Mouse (Mus musculus): ENCODE measurements around the gene Srgap1. TPM values are rescaled to one million over a fixed set of nuclear protein-coding genes. Genes with fewer than 3 reads are reported as not detected.

Gene Srgap1
- polyA plus RNA-seq, 1 experiment from 2014 or later = 1.1 TPM

DNA sequence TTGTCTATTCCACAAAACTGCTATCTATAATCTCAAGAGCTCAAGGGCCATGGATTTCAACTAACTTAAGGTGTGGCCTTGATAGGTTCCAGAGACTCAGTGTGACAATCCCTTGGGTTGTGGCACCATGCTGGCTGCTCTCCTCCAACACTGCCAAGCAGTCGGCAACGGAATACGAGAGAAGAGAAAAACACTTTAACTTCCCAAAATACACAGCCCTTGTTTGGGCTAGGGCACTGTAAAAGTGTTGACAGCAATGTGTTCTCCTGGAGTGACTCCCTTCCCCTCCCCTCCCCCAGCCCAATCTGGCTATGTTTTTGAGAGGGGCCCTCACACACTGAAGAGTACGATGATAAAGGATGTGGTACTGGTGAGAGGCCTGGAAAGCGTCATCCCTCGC lies 21.9 kb downstream of the Srgap1 start:
- ATAC-seq (ENCODE audit: low read depth) = no peak
- 74% methylated on average over 6 of the region's 6 CpGs for WGBS (ENCODE audit: insufficient replicate concordance)

DNA sequence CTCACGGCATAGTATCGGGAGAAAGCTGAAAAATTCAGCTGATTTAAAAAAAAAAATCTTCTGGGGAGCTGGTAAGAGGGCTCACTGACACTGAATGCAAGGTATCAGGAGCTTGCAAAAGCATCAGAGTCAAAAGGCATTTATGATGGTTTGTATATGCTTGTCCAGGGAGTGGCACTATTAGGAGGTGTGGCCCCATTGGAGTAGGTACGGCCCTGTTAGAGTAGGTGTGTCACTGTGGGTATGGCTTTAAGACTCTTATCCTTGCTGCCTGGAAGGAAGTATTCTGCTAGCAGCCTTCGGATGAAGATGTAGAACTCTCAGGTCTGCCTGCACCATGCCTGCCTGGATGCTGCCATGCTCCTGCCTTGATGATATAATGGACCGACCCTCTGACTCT lies 26.2 kb downstream of the Srgap1 start:
- Histone ChIP-seq H3K4me2 (ENCODE audit: low read depth, low read length) (no peak overlapping the region), H3K27ac (ENCODE audit: low read length) (no peak overlapping the region), H3K9me3 (replicated peaks; ENCODE audit: control insufficient read depth, low read length) (no peaks in the 10 kb centered on the region; the same call in 1 of the 2 replicates), H3K4me1 (ENCODE audit: control insufficient read depth, low read depth, low read length) (peaks cover 4% of the 10 kb centered on the region; the same call in 1 of the 2 replicates), H3K9ac (ENCODE audit: low read depth, low read length) (no peak overlapping the region), H3K36me3 (ENCODE audit: control insufficient read depth, insufficient read depth) (no peaks in the 10 kb centered on the region), H3K4me3 (ENCODE audit: low read depth, low read length) (no peak overlapping the region), H3K27me3 (ENCODE audit: control insufficient read depth, insufficient read depth, low read depth, low read length) (no peaks in the 10 kb centered on the region)
- 72% methylated on average over 5 of the region's 5 CpGs for WGBS (ENCODE audit: insufficient replicate concordance)
- ATAC-seq (ENCODE audit: low read depth) = no peak

More for the DNA sequence above, 21.9 kb downstream of the Srgap1 start:
- H3K9me3 ChIP-seq (replicated peaks; ENCODE audit: control insufficient read depth, low read length) = no peaks in the 10 kb centered on the region; the same call in 1 of the 2 replicates
- H3K27me3 ChIP-seq (ENCODE audit: control insufficient read depth, insufficient read depth, low read depth, low read length) = no peaks in the 10 kb centered on the region
- no peaks in the 10 kb centered on the region for H3K36me3 ChIP-seq (ENCODE audit: control insufficient read depth, insufficient read depth)
- H3K27ac ChIP-seq (ENCODE audit: low read length) = no peak overlapping the region
- no peak overlapping the region for H3K9ac ChIP-seq (ENCODE audit: low read depth, low read length)
- H3K4me1 ChIP-seq (ENCODE audit: control insufficient read depth, low read depth, low read length) = no peaks in the 10 kb centered on the region; the same call in 1 of the 2 replicates
- H3K4me3 ChIP-seq (ENCODE audit: low read depth, low read length) = no peak overlapping the region
- no peak overlapping the region for H3K4me2 ChIP-seq (ENCODE audit: low read depth, low read length)

DNA sequence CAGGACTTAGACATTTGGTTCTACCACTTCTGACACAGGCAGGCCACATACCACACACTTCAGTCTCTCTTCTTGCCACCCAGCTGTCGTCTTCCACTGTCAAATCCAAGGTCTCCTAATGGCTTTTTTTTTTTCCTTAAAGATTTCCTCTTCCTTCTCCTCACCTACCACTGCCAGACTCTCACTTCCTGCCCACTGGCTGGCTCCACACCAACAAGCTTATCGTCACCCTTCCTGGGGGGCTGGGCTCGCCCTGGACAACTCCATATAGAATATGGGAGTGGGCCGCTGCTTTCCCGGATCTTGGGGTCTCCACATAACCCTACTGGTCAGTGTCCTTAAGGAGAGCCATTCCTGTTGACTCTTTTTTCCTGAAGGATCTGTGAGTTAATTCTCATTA lies 26.9 kb downstream of the Srgap1 start:
- no peaks in the 10 kb centered on the region for H3K36me3 ChIP-seq (ENCODE audit: control insufficient read depth, insufficient read depth)
- H3K9me3 ChIP-seq (replicated peaks; ENCODE audit: control insufficient read depth, low read length) = no peaks in the 10 kb centered on the region; the same call in 1 of the 2 replicates
- H3K27me3 ChIP-seq (ENCODE audit: control insufficient read depth, insufficient read depth, low read depth, low read length) = no peaks in the 10 kb centered on the region
- no peak overlapping the region for H3K4me3 ChIP-seq (ENCODE audit: low read depth, low read length)
- no peak overlapping the region for H3K27ac ChIP-seq (ENCODE audit: low read length)
- no peak overlapping the region for H3K9ac ChIP-seq (ENCODE audit: low read depth, low read length)
- WGBS (ENCODE audit: insufficient replicate concordance) = 42% methylated on average over 5 of the region's 5 CpGs
- ATAC-seq (ENCODE audit: low read depth) = no peak
- H3K4me2 ChIP-seq (ENCODE audit: low read depth, low read length) = no peak overlapping the region
- H3K4me1 ChIP-seq (ENCODE audit: control insufficient read depth, low read depth, low read length) = peaks cover 4% of the 10 kb centered on the region; the same call in 1 of the 2 replicates

DNA sequence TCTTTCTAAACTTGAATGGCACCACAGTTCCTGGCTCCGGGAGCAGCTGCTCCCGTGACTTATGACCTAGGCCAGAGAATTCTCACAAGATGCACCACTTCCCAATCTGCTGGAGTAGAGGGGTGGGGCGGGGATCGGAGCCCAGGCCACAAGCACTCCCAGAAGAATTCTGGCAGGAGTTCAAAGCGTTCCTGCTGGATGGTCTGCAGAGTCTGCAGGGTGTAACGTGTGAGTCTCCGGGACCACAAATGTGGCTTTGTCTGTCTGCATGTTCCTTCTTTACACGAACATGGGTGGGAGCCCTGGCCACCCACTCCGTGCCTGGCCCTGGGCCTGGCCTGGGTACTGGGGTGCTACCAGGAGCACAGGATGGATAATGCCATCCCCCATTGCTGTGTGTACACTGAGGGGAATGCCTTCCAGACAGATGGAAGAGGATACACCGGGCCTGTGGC lies 28.5 kb downstream of the Srgap1 start:
- WGBS (ENCODE audit: insufficient replicate concordance) = 57% methylated on average over 10 of the region's 10 CpGs
- Histone ChIP-seq H3K36me3 (ENCODE audit: control insufficient read depth, insufficient read depth) (no peaks in the 10 kb centered on the region), H3K4me2 (ENCODE audit: low read depth, low read length) (peak overlapping the region; percentile 4; the same call in 1 of the 2 replicates), H3K9me3 (replicated peaks; ENCODE audit: control insufficient read depth, low read length) (no peaks in the 10 kb centered on the region), H3K9ac (ENCODE audit: low read depth, low read length) (no peak overlapping the region), H3K27ac (ENCODE audit: low read length) (peak overlapping the region; percentile 29), H3K4me1 (ENCODE audit: control insufficient read depth, low read depth, low read length) (peaks cover 4% of the 10 kb centered on the region; the same call in 1 of the 2 replicates), H3K4me3 (ENCODE audit: low read depth, low read length) (no peak overlapping the region), H3K27me3 (ENCODE audit: control insufficient read depth, insufficient read depth, low read depth, low read length) (no peaks in the 10 kb centered on the region)
- ATAC-seq (ENCODE audit: low read depth) = no peak

DNA sequence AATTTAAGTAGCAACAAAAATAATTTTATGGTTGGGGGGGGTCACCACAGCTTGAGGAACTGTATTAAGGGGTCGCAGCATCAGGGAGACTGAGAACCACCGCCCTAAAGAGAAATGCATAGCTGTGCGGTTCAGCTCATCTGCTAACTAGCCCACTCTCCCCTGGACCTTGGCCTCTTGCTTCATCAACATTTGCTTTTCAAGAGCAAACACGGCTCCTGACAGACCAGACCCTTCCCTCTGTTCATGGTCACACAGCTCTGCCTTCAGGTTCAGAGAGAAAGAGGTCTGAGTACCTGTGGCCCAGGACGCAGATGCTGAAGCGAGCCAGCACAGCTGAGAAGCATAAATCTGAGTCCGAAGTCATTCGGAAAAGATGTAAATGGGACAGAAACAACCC lies 29.4 kb downstream of the Srgap1 start:
- 67% methylated on average over 8 of the region's 8 CpGs for WGBS (ENCODE audit: insufficient replicate concordance)
- H3K4me3 ChIP-seq (ENCODE audit: low read depth, low read length) = no peak overlapping the region; the same call in 1 of the 2 replicates
- H3K9ac ChIP-seq (ENCODE audit: low read depth, low read length) = no peak overlapping the region
- ATAC-seq (ENCODE audit: low read depth) = peak; percentile 84
- no peaks in the 10 kb centered on the region for H3K36me3 ChIP-seq (ENCODE audit: control insufficient read depth, insufficient read depth)
- peaks cover 4% of the 10 kb centered on the region; the same call in 1 of the 2 replicates for H3K4me1 ChIP-seq (ENCODE audit: control insufficient read depth, low read depth, low read length)
- no peak overlapping the region; the same call in 1 of the 2 replicates for H3K27ac ChIP-seq (ENCODE audit: low read length)
- peak overlapping the region; percentile 24; the same call in 1 of the 2 replicates for H3K4me2 ChIP-seq (ENCODE audit: low read depth, low read length)
- no peaks in the 10 kb centered on the region for H3K9me3 ChIP-seq (replicated peaks; ENCODE audit: control insufficient read depth, low read length)
- H3K27me3 ChIP-seq (ENCODE audit: control insufficient read depth, insufficient read depth, low read depth, low read length) = no peaks in the 10 kb centered on the region

GRCm38 (mm10) chr10:122017063-122017462 lies 30.1 kb downstream of the Srgap1 start:
- Histone ChIP-seq H3K27ac (ENCODE audit: low read length) (0 out of 2 replicates have a peak overlapping the region, but pooled peaks have one; percentile 19), H3K4me1 (ENCODE audit: control insufficient read depth, low read depth, low read length) (peaks cover 4% of the 10 kb centered on the region; the same call in 1 of the 2 replicates), H3K4me3 (ENCODE audit: low read depth, low read length) (no peak overlapping the region), H3K9ac (ENCODE audit: low read depth, low read length) (no peak overlapping the region), H3K36me3 (ENCODE audit: control insufficient read depth, insufficient read depth) (no peaks in the 10 kb centered on the region), H3K4me2 (ENCODE audit: low read depth, low read length) (0 out of 2 replicates have a peak overlapping the region, but pooled peaks have one; percentile 24), H3K9me3 (replicated peaks; ENCODE audit: control insufficient read depth, low read length) (no peaks in the 10 kb centered on the region), H3K27me3 (ENCODE audit: control insufficient read depth, insufficient read depth, low read depth, low read length) (no peaks in the 10 kb centered on the region)
- no peak for ATAC-seq (ENCODE audit: low read depth)
- WGBS (ENCODE audit: insufficient replicate concordance) = 58% methylated on average over 5 of the region's 5 CpGs

- Histone ChIP-seq H3K27ac (ENCODE audit: low read length) (0 out of 2 replicates have a peak overlapping the region, but pooled peaks have one; percentile 19), H3K36me3 (ENCODE audit: control insufficient read depth, insufficient read depth) (no peaks in the 10 kb centered on the region), H3K4me2 (ENCODE audit: low read depth, low read length) (no peak overlapping the region), H3K9me3 (replicated peaks; ENCODE audit: control insufficient read depth, low read length) (no peaks in the 10 kb centered on the region), H3K4me3 (ENCODE audit: low read depth, low read length) (no peak overlapping the region), H3K9ac (ENCODE audit: low read depth, low read length) (no peak overlapping the region), H3K27me3 (ENCODE audit: control insufficient read depth, insufficient read depth, low read depth, low read length) (no peaks in the 10 kb centered on the region), H3K4me1 (ENCODE audit: control insufficient read depth, low read depth, low read length) (peaks cover 4% of the 10 kb centered on the region; the same call in 1 of the 2 replicates)
- no peak for ATAC-seq (ENCODE audit: low read depth)
- WGBS (ENCODE audit: insufficient replicate concordance) = 66% methylated on average over 3 of the region's 3 CpGs
These were observed 30.5 kb downstream of the Srgap1 start for GRCm38 (mm10) chr10:122016631-122017030.

DNA sequence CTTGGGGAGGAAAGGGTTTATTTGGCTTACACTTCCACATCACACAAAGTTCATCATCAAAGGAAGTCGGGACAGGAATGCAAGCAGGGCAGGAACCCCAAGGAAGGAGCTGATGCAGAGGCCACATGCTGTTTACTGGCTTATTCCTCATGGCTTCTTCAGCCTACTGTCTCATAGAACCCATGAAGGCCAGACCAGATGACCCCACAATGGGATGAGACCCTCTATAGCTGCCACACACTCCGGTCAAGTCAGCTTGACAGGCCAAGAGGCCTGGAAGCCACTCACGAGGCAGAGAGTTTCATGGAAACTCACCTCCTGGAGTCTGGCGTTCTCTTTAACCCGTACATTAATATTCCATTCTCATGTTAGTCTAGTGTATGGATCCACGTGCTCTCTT lies 34.8 kb downstream of the Srgap1 start:
- H3K4me1 ChIP-seq (ENCODE audit: control insufficient read depth, low read depth, low read length) = peaks cover 5% of the 10 kb centered on the region
- H3K4me3 ChIP-seq (ENCODE audit: low read depth, low read length) = no peak overlapping the region
- no peaks in the 10 kb centered on the region for H3K27me3 ChIP-seq (ENCODE audit: control insufficient read depth, insufficient read depth, low read depth, low read length)
- no peak for ATAC-seq (ENCODE audit: low read depth)
- WGBS (ENCODE audit: insufficient replicate concordance) = 72% methylated on average over 6 of the region's 6 CpGs
- no peak overlapping the region for H3K27ac ChIP-seq (ENCODE audit: low read length)
- H3K4me2 ChIP-seq (ENCODE audit: low read depth, low read length) = no peak overlapping the region
- H3K36me3 ChIP-seq (ENCODE audit: control insufficient read depth, insufficient read depth) = no peaks in the 10 kb centered on the region
- no peak overlapping the region for H3K9ac ChIP-seq (ENCODE audit: low read depth, low read length)
- no peaks in the 10 kb centered on the region for H3K9me3 ChIP-seq (replicated peaks; ENCODE audit: control insufficient read depth, low read length)

DNA sequence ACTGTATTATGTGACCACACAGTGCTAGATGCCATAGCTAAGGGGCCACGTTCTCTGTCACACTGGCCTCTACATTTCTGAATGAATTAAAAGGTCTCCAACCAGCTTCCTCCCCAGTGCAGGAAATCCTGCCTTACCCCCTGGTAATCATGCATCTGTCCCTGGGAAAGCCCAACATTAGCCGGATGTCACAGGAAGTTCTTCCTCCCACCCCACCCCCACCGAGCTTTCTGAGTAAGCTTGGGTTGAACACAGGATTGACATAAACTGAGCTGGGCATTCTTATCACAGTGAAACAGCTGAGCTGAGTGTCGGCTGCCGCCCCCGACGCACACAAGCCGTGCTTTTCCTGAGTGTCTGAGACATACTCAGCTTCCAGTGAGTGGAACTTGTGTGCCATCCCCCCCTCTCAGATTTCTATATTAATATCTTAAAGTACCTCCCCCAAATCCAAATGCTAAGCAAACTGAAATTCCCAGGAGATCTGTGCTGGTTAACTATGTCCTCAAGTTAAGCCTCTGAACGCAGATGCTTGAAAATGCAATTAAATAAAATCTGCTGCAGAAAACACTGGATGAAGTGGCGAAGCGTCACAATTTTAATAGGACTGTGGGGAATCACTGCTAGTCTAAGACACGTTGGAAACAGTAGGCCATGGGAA lies 38.3 kb downstream of the Srgap1 start:
- Histone ChIP-seq H3K4me1 (ENCODE audit: control insufficient read depth, low read depth, low read length) (peaks cover 5% of the 10 kb centered on the region), H3K9me3 (replicated peaks; ENCODE audit: control insufficient read depth, low read length) (no peaks in the 10 kb centered on the region), H3K27me3 (ENCODE audit: control insufficient read depth, insufficient read depth, low read depth, low read length) (no peaks in the 10 kb centered on the region), H3K4me2 (ENCODE audit: low read depth, low read length) (no peak overlapping the region), H3K9ac (ENCODE audit: low read depth, low read length) (no peak overlapping the region), H3K27ac (ENCODE audit: low read length) (no peak overlapping the region), H3K4me3 (ENCODE audit: low read depth, low read length) (no peak overlapping the region), H3K36me3 (ENCODE audit: control insufficient read depth, insufficient read depth) (no peaks in the 10 kb centered on the region)
- ATAC-seq (ENCODE audit: low read depth) = peak; percentile 63
- 16% methylated on average over 12 of the region's 12 CpGs for WGBS (ENCODE audit: insufficient replicate concordance)

Data from liver, embryonic 16.5 days (tissue).